Mouse (Mus musculus) mature B cell (primary cell): ENCODE results near the gene Tssk3.
"Not testable (repeated sequence)": the region's sequence is repeated elsewhere in the genome, so short reads cannot be mapped to it uniquely, and the experiment has no call there.

Source experiments
- in situ Hi-C: fragments of 300-500 bp; cut with MboI; formaldehyde crosslinking; loops from 2 replicates; pipeline ENCODE4 v1.14.3; 2019

The Tssk3 gene

GRCm38 (mm10) chr4:129490972-129491880, at the start of gene Tssk3, which contains the start of gene Fam229a:
Gene Tssk3, minus strand, starts transcription at chr4:129491022.
Gene Fam229a, plus strand, starts transcription at chr4:129491190.
- in situ Hi-C loops, result no loop called here

GRCm38 (mm10) chr4:129540012-129540411, 49.2 kb upstream of the Tssk3 start:
- in situ Hi-C loops, result loop anchor here (10.0 kb wide), 1 partner anchor 65 kb away; the partner anchor contains the start of genes Eif3i and Tmem234

- in situ Hi-C loops, result not testable (repeated sequence)
Measured at GRCm38 (mm10) chr4:129528901-129529300, 38.1 kb upstream of the Tssk3 start.

DNA sequence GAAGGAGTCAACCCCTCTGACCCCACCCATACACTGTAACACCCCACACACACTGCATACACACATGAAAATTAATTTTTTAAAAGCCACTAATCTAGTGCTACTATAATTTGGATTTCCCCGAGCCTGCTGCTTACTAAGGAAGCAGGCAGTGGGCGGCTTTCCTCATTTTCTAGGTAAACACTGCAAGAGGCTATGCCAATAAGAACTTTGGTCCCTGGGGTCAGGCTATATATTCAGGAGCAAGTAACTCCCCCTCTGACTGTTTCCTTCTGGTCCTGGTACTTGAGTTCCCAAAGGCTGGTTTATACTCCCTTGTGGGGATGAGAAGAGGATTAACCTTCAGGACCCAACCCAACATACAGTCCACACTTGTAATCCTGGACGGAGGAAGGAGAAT, 35.1 kb upstream of the Tssk3 start:
- in situ Hi-C loops, result no loop called here

DNA sequence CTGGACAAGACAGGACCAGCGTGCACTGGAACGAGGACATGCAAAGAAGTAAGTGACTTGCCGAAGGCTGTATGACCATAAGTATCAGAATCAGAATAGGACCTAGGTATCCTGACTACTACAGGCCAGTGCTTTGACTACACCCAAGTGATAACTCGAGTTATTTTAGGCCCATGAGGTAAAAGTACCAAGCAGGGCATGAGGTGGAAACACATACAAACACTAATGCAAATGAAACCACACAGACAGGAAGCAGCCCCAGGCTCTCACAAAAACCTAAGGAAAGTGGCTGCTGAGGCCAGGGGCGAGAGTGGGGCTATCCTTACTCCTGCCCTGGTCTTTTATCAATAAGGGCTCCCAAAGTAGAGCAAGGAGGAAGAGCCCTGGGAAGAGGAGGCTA, 34.5 kb upstream of the Tssk3 start:
- in situ Hi-C loops, result no loop called here

DNA sequence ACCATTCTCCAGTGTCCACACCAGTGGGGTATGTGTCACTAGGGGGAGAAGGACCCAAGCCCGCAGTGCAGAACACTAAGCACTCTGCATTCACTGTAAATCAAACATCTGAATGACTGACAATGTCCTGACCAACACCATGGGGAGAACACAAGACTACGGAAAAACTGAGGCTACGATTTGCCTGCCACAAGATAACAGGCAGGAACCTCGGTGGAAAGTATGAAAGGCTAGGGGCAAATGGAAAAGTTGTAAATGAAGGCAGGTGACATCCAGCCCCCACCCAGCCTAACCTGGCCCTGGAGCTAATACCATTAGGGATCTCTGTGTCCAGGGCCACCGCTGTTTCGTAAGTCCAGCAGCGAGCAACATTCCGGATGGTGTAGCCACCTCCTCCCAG, 27.7 kb upstream of the Tssk3 start:
- in situ Hi-C loops, result no loop called here

DNA sequence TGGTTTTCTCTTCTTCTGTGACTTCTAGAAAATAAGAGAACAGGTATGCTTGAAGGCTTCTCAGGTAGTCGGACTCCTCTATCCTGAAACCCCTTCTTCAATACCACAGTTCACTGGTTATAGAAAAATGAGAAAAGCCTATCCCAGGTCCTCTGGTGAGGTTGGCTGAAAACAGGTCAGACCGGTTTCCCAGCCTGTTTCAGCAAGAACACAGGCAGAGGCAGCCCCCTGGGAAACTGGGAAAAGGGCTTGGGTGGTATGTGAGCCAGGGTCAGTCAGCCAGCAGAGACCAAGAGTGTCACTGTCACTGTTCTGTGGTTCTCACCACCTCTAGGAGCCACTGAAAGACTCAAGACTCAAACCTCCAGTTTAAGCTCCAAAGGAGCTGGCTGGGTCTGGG, 26.1 kb upstream of the Tssk3 start:
- in situ Hi-C loops, result no loop called here

DNA sequence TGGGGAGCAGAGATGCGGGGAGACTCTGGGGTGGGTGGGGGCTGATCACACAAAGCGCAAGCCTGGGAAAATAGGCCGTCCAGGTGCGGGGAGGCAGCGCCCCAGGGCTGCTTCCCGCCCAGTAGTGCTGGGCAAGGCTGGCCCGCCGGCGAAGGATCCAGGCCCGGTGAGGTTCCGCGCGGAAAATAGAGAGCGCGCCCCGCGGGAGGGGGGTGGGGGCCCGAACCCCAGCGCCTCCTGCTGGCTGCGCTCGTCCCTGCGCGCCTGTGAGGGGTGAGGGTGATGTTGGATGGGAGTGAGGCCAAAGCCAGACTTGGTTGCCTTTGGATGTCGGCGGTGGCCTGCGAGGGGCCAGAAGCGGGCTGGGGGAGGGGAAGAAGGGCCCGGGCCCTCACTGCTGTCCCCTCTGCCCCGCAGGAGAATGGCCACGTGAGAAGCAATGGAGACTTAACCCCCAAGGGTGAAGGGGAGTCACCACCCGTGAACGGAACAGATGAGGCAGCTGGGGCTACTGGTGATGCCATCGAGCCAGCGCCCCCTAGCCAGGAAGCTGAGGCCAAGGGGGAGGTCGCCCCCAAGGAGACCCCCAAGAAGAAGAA, 23.6 kb upstream of the Tssk3 start:
- in situ Hi-C loops, result no loop called here

DNA sequence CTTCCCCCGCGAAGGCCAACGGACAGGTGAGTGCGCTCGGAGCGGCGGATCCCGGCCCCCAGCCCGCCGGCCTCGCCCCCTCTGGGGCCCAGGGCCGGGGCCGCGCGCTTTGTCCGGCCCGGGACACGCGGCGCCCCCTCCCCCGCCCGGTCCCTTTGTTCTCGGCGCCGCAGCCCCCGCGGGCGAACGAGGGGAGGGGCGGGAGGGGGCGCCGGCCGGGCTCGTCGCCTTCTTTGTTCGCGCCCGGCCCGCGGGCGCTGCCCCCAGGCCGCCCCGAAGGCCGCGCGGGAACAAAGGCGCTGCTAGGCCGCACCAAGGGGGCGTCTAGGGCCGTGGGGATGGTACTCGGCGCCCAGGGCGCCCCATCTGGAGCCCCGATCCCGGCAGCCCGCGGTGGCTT, 23.1 kb upstream of the Tssk3 start:
- in situ Hi-C loops, result no loop called here

DNA sequence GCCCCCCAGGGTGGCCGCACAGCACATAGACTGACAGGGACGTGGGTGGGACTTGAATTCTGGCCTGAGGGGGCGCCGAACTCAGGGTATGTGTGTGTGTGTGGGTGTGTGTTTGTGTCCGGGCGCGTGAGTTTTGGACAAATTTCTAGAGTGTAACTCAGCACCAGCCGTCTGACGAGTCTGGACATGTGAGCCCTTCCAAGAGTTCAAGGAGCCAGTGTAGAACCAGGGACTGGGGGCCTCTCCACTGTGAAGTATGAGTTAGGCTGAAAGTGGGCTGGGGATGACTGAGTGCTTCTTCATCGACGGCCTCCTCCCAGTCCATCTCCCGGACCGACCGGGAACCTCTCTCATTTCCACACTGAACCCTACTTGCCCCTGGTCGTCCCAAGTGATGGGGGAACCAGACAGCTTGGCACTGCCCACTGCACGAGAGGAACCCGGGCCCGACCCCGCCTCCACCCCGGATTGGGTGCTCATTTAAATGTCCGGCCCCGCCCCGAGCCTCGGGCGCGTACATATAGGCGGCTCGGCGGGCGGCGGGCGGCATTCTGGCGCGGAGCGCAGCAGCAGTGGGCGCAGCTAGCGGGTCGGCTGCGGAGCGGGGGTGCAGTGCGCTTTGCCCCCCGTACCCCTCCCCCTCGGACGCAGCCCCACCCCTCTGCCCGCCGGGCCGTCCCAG, 22.4 kb upstream of the Tssk3 start, which contains the start of gene Marcksl1:
Gene Marcksl1, plus strand, starts transcription at position 496 of the 682 bp plus-strand sequence.
- in situ Hi-C loops, result no loop called here

GRCm38 (mm10) chr4:129511413-129512096, 20.7 kb upstream of the Tssk3 start:
- in situ Hi-C loops, result no loop called here

DNA sequence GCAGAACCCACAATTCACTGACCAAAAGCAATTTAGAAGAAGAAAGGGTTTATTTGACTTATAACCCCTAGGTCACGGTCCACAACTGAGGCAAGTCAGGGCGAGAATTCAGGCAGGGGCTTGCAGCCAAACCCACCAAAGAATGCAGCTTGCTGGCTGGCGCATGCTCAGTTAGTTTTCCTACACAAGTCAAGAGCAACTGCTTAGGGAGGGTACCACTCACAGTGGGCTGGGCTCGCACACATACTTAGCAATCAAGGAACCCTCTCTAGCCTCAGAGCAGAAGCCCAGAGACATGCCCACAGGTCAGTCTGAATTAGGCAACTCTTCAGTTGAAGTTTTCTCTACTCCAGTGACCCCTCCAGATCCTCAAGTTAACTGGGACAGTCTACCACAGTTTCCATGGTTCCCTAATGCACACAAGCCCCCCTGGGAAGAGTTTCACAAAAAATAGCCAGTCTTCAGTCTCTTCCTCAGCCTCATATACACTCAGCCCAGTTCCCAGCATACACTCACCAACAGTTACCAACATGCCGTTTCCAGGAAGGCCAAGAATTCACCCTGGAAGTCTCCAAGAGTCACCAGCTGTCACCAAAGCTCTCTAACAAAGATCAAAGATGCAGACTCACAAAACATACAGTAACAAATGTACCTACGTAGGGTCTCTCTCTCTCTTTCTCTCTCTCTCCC, 20.0 kb upstream of the Tssk3 start:
- in situ Hi-C loops, result no loop called here

- in situ Hi-C loops, result no loop called here
Measured at GRCm38 (mm10) chr4:129509650-129510049, 18.8 kb upstream of the Tssk3 start.

- in situ Hi-C loops, result no loop called here
Measured at GRCm38 (mm10) chr4:129508834-129509600, 18.2 kb upstream of the Tssk3 start.

GRCm38 (mm10) chr4:129508237-129508515, 17.4 kb upstream of the Tssk3 start:
- in situ Hi-C loops, result no loop called here

GRCm38 (mm10) chr4:129507434-129508236, 16.8 kb upstream of the Tssk3 start:
- in situ Hi-C loops, result no loop called here

DNA sequence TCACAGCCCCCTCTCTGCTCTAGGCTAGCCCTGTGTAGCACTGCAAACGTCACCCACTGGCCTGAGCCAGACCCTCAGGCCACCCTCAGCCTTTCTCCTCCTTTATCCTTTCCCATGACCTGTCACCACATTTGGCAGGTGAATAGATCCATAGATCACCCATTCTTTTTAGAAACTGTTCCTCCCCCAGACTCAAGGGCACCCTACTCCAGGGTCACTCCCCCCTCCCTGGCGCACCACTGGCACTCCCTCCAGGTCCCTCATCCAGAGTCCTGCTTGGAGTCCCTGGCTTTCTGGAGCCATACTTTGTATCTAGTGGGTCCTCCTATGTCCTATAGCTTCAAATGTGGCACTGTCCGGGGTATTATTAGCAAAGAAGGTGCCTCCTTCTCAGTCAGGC, 14.7 kb upstream of the Tssk3 start:
- in situ Hi-C loops, result no loop called here

DNA sequence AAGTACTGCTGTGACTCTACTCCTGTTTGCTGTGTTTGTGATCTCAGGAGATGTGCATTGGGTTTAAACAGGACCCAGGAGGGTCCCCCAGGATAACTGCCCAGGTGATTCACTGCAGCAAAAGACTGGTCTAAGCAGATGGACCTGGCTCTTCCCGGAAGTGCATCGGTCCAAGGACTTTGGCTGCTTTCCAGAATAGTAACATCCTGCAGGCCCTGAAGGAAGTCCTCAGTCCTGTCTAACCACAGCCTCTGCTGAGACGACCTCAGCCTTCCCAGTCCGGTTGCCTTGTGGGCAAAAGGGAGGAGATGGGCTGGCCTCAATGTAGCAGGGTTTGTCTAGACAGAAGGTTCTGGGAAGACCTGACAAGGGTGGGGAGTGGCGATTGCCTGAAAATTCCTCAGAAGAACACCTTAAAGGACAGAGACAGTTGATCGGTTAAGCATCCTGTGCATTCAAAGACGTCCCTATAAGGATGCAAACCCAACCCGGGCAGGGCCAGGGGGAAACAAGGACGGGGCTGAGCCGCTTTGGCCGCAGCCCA, 12.2 kb upstream of the Tssk3 start:
- in situ Hi-C loops, result no loop called here

DNA sequence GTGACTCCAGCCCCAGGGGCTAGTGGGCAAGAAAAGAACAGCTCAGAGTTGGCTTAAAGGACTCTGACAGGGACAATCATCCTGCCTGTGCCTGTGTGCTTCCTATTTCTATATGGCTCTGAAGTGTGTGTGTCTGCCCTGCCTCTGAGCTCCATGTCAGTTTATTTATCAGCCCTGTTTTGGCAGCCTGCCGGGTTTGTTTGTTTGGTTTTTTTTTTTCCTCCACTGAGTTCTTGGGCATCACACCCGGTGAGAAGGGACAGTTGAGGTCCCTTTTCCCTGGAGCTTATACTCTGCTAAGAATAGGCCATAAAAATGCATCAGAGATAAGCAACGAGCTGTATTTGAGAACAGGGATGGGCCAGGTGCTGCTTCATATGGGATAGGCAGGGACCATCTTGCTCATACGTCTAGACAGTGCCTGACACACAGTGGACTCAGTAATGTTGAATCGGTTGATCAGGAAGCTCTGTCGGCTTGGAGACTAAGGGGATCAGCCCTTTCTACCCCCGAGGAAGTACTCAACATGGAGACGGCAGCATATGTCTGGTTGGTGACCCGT, 11.6 kb upstream of the Tssk3 start:
- in situ Hi-C loops, result no loop called here
